Mouse (Mus musculus): ENCODE results near the gene Kcnq2.

The Kcnq2 gene

DNA sequence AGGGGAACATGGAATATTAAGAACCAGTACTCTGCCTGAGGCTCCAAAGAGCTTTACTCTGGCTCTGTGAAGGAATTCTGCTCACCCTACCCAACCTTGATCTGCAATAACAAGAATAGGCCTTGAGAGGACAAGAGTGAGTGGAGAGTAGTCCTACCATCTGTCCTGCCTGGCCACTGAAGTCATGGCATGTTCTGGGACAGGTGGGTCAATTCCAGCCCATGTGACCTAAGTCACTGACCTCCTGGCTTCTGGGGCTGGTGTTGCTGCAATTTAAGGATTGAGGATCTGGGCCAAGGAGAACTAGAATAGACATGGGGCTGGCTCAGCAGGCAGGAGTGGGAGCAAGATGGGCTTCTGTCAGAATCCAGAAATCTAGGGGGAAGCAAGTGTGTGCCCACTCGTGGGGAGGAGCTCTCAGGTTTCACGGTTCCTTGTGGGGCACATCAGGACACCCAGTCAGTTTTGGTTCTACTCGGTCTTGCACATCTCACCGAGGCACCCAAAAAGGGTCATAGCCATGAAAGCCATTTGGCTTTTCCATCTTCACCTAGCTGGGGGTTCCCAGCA lies 12.0 kb upstream of the Kcnq2 start:
- no peak for DNase-seq

DNA sequence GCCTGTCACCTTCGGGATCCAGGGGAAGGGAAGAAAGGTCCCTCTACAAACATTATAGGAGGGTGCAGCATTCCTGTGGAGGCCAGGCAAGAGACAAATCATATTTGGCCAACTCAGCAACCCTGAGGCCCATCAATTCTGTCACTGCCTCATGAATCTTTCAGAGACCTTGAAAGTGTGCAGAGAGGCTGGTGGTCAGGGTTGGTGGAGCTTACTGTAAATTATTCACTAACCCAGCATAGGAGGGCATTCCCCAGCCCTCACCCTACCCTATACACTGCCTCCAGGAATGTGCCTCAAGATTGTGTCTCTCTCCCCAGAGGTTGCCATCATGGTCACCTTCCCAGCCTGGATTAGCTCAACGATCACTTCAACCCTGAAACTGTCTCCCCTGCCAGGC lies 9.6 kb upstream of the Kcnq2 start:
- DNase-seq = no peak

DNA sequence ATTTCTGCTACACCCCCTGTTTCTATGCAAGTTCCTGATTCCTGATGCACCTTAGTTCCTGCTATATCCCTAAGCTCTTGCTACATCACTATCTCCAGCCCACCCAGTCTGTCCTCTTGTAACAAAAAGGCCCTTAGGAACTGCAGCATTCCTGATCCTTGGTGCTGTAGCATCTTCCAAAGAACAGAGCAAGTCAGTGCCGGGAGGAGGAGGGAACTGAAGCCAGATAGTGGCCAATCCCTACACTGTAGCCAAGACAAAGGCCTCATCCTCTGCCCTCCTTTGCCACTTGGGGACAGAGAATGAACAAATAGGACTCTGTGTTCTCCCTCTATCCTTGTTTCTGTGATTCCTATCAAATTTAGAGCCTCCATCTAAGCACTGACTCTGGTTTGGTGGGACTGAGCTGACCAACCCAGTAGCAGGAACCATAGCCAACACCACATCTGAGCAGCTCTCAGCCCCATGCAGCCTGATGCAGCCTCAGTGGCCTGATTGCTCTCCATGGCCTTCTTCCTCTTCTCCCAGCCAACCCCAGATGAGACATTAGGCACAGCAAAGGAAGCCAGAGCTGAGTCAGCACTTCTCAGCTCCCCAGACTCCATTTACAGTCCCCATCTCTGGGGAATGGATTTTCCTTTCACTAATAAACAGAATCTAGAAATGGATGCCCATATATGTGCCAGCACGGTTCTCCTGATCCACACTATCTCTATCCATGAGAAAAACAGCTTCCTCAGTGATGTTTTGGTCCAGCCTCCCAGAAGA lies 8.6 kb upstream of the Kcnq2 start:
- DNase-seq = no peak

DNA sequence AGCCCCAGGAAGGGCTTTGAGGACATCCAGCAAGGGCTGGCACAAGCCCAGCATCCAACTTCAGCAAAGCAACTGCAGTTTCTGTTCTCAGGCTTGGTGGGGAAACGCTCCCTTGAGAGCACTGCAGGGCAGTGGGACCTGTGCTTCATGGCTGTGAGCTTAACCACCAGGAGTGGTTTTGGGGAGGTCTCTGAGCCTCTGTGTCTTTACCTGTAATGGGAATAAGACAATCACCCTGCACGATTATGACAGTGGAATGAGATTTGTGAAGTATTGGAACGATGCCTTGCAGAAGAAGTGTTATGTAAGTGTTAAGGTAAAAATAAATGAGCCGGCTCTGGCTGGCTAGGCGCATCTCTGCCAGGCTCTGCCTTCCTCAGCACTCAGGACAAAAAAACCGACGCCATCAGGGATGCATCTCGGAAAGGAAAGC lies 7.6 kb upstream of the Kcnq2 start:
- DNase-seq = peak; percentile 73

DNA sequence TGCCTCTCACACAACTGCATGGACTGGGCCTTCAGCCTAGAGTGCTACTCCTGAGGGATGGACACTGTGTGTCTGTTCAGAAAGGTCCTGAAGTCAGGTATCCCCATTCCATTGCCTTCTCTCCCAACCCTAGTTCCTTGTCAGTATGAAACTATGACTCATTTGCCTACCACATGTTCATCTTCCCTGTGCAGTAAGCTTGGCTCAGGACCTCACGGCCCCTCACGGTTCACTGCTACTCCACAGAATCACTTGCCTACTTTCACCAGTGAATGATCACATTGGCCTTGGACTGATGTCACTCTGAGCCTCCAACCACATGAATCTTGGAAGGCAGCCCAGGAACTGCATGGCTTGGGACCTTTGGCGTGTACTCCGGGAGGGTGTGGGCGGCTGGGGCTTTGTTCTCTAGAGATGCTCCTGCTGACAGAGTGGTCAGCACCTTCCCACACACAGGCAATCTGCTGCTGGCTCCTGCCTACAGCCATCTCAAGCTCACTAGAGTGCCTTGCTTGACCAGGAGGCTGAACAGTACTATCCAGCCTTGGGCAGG lies 4.6 kb upstream of the Kcnq2 start:
- DNase-seq = peak; percentile 87

DNA sequence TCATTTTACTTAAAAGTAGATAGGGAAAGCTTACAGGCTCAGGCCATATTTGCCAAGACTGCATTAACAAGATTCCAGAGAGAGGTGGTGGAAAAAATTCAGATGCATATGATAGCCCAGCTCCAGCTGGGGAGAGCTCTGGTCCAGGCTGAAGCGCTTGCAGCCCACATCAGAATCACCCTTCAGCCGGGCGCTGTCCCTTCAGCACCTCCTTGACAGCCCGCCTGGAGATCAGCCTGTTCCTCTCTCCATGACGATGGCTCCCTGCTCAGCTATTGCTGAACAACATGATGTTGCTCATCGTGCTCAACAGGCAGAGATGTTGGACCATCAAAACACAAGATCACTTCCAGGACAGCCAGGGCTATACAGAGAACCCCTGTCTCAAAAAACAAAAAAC lies 1.8 kb upstream of the Kcnq2 start:
- DNase-seq = no peak

DNA sequence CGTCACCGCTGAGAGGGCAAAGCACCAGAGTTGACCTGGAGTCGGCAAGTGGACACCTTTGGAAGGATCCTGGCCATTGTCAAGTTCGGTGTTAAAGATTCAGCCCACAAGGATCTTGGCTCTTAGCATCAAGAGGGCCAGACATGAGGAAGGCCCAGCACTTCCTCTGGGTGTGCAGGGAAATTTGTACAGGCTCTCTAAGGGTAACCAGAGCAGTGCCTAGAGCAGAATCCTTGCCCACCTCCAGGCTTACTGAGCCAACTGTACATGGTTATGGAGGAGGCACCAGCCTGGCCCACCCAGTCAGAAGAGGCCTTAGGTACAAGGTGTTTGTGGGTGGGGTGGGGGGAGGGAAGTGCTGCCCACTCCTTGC lies 332 bp upstream of the Kcnq2 start:
- DNase-seq = no peak

DNA sequence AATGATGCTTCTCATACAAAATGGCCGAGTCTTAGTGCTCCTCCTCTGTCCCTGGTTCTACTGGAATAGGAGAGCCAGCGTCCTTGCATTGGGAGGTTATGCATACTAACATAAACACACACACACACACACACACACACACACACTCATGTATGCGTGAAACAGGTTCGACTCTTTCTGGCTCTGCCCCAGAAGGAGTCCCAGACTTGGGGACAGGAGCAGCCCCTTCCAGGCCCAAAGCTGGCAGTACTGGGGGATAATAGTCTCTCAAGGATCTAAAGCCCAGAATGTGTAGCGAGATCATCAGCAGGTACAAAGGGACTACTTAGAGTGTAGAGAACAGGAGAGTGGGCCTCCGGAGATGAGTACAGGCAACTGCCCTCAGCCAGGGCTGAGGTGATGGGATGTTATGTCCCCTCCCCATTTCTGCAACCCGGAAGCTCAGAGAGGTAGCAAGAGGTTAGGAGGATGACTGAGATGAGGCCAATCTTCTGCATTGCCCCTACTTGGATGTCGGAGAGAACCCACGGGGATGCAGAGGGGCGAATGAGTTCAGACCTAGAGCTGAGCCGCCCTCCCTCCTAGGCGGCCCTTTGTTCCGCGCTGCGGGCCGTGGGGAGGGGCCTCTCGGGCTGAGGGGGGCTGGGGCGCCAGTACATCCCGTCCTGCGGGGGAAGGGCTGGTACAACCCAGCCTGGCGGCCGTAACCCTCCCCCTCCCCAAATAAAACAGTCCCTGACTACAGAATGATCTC lies 1.1 kb downstream of the Kcnq2 start:
- DNase-seq = peak; percentile 67

DNA sequence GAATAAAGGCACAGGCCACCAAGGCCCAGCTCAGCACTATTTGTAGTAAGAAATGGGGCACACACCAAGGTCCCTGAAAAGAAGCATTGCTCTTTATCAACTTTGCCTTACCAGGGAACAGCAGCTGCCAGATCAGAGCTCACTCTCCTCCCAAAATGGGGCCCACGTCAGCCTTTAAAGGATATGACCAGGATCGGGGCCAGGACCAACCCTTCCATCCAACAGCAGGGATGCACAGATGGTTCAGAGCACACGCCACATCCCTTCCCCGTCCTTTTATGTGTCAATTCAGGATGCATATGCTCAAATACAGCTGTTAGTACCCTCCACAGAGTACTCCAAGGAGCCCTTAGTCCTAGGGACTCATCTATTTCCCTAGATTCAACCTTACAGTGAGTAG lies 4.9 kb downstream of the Kcnq2 start:
- DNase-seq = no peak

DNA sequence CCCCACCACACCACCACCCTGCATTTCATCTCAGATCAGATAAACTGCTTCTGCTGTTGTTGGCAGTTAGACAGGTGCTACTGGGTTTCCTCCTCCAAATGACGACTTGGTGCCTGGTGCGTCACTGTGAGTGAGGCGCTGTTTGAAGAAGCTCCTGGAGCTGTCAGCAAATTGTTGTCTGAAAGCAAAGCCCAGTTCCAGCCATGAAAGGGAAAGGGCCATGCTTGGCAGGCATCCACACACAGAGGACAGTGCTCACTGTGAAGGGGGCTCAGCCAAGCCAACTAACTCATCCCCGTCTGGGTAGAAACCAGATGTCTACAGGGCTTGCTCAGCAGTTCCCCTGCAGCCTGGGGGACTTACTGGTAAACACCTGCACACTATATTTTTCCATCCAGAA lies 6.1 kb downstream of the Kcnq2 start:
- DNase-seq = no peak

DNA sequence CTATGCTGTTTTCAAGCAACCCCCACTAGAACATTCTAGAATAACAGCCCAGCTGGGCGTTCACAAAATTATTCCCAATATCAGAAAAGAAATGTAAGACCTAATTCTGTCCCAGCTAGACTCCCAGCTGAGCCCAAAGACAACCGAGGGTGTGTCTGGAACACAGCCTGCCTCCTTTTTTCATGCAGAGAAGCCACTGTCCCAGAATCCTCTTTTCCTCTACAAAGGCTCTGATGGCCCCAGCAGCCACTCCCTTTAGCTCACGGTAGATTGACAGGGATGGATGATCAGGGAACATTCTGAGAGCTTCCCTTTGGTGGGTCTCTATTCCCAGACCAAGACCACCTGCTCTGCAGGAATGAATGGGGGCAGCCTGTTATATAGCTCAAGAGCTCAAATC lies 7.3 kb downstream of the Kcnq2 start:
- DNase-seq = no peak

DNA sequence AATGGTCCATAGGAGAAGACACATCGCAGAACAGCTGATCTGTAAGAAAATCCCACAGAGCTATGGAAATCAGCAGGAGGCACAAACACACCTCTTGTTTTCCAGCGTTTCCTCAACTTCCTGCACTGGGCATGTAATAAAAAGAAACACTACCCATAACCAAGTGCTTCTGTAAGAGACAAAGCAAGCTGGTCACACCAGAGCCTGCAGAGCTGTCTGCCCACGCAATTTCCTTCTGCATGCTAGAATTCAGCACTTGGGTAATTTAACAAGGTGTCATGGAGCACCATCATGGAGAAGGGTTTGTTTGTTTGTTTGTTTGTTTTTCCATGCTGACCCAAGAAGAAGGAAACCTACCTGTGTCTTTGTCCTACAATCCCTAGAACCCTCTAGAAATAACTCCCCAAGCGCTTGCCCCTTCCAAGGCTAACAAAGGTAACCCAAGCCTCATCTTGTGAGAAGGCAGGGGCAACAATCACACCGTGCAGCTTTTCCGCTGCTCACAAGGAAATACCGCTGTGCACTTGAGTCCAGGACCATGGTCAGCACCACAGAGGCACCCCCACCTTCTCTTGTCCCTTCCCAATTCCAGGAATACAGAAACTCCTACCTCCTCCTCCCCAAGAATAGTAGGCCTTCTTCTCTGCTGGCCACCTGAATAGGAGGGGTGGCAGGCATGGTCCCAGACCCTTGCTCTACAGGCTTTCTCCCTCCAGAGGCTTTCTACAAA lies 9.2 kb downstream of the Kcnq2 start:
- DNase-seq = no peak

DNA sequence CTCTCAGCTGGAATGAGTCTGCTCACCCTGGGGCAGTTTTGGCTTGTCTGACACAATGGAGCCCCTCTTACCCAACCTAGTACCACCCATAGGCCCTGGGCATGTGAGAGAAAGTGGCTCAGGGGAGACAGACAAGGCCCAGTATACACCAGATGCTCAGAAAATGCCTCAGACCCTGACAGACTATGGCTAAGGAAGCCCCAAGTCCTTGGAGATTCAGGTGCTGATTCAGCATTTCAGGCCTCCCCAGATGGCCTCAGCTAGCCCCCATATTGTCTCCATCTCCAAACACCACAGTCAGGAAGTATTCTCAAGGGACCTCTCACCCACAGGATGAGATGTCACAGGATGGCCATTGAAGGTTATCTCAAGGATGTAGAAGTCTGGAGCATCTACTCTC lies 12.5 kb downstream of the Kcnq2 start:
- peak; percentile 11 for DNase-seq

DNA sequence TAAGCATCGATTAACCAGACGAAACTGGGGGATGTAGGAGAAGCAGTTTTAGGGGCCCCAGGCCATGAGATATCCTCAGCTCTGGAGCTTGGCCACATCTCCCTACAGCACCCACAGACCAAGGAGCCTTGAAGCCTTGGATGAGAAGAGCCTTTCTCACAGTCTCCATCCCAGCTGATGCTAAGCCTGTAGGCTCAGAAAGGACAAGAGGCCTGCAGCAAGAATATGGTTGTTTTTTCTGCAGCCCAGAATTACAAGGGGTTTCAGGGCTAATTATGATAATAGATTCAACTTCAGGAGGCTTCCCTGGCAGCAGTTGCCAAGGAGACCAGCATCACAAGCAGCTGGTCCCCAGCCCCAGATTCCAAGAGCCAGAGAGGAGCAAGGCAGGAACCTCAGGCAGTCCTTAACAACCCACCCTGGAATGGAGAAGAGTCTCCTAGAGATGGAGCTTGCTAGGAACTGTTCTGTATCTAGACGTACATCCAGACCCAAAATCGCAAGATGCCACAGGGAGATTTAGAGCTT lies 14.1 kb downstream of the Kcnq2 start:
- peak; percentile 10 for DNase-seq

DNA sequence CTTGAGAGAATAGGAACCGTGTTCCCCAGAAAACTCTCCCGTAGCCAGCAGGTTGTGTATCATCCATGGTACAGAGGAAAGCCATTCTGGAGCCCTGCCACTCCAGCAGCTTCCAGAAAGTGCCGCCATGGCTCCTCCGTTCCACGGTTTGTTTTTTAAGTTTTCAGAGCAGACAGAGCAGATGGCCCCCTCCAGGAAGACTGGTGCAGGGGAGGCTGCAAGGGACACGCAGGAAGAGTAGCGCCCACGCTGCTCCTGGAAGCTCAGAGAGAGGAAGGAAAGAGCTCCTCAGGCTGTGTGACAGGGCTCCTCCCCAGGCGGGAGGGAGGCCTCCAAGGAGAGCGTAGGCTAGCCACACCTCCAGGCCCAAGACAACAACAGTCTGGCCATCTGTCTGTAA lies 15.1 kb downstream of the Kcnq2 start:
- DNase-seq = peak; percentile 82

DNA sequence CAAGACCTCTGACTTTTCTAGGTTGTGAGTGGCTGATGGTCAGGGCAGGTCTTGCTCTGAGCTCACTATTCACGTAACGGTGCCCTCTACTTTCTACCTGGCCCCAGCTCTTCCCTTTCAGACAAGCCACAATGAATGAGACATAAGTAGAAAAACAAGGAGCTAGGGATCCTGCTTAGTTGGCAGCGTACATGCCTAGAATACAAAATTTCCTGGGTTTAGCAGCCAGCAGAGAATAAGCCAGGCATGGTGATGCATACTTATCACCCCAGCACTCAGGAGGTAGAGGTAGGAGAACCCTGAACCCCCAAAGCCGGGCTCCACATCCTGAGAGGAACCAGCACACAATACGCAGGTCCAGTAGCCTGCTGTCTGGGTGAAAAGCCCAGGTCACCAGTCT lies 18.7 kb downstream of the Kcnq2 start:
- DNase-seq = no peak

DNA sequence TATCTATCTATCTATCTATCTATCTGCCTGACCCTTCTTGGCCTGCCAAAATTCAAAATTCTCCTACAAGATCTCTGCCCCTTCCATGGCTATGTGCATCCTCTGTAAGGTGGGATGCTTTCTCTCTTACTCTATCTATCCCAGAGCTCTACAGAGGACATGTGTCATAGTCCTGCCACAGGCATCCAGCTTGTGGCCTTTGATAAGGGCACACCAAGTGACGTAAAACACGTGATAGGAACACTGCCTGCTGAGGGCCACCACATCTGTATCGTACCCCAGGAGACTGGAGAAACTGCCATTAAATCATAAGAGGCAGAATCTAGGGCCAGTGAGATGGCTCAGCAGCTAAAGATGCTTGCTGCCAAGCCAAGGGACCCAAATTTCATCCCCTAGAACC lies 19.7 kb downstream of the Kcnq2 start:
- no peak for DNase-seq

DNA sequence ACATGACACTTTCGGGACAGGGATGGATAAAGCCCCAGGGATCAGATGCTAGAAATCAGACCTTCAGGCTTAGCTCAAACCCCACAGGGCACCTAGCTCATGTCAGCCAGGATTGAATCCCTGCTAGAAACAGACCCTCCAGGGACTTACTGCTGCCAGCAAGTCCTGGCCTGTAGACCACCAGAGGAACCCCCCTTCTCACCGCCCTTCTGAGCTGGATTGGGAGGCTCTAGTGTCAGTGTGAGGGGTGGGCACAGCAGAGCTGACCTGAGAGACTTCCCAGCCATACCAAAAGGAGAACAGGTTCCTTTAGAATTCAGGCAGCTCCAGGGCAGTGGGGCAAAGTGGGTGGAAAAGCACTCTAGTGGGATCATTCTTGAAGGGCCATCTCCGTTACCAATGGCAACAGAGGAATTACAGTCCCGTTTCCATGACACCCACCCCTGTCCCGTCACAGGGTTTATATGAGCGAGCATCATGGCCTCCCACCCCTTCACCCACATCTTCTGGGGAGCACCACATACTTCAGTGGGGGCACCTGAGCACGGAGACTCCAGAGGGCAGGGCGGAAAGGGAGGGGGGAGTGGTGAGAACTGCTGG lies 21.2 kb downstream of the Kcnq2 start:
- DNase-seq = no peak

DNA sequence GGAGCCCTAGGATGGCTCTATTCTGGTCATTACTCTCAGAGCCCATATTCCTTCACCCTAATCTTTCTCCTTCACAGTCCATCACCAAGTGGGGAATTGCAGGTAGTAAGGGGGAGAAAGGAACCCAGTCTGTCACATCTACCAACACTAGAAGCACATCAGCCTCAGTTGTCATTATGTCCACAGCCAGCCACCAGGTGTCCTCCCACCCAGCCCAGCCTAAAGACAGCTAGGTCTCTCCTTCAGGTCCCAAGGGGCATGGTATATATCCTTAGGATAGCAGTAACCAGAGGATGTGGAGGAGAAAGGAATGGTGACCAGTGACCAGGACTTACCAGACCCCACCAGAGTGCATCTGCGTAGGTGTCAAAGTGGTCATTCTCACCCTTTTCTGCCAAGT lies 23.4 kb downstream of the Kcnq2 start:
- no peak for DNase-seq

DNA sequence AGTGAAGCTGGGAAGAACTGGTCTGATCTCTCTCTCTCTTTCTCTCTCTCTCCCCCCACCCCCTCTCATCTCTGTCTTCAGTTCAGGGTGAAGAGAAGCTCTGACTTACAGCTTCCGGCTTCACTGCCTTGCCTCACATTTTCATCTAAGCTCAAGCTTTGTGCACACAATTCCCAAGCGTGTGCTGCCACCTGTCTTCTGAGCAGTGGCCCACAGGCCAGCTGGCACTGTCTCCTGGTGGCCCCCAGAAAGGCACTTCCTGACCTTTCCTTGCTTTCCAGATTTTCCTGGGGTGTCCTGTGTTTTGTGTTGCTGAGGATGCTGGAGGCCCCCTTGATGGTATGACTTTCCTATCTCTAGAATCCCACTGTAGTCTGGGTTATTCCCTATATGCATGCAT lies 31.0 kb downstream of the Kcnq2 start:
- DNase-seq = peak; percentile 41

DNA sequence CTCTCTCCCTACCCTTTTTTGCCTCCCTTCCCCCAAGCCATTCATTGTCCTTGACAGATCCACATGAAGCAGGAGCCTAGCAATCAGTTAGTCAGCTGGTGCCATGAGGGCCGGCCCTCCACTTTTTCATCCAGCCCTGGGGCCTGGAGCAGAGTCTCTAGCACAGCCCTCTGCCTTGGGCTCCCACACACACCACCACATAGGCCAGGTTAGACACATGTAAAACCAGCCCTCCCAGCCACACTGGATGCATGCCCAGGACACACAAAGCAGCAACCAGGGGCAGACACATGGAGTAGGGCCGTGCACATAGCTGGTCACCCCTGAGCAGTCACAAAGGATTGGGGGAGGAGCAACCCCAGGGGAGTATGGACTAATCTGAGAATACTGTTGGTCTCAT lies 32.9 kb downstream of the Kcnq2 start:
- DNase-seq = no peak

DNA sequence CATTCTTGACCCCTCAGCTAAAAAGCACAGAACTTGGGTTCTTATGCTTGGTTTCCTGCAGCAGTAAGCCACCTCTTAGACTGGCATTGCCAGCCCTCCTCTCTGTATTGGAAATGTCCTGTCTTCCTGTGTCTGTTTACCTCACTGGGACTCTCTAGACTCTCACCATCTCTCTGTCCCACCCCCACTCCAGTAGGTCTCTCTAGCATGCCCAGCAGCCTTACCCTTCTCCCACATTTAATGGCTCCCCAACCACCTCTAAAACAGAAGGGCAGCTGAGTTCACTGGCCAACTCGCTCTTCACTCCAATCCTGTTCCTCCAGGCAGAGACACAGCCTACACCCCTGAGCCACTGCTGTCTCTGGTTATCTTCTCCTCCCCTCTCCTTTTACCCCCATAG lies 33.5 kb downstream of the Kcnq2 start:
- DNase-seq = no peak

DNA sequence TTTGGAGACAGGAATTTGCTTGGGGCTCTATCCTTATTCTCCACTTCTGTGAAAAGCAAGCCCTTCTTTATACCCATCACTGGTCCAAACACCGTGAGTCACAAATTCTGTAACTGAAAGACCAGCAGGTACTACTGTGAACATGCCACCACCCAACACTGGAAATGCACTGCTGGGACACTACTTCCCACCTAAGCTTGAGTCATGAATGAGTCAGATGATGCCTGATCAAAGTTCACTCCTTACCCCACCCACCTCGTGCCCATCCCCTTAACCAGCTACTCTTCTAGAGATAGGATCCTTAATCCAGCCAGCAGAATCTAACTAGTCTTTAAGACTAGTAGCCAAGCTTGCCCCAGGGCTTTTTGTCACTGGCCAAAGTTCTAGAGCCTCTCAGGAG lies 35.0 kb downstream of the Kcnq2 start:
- DNase-seq = no peak
